Mouse (Mus musculus) 3134 (cell line): ENCODE results near the gene Sf3b3.
A peak's percentile ranks its signal among the peaks of the same experiment; 100 is the strongest.

Experiments
- DNase-seq: peaks from one replicate; pipeline ENCODE4 v3.0.0-alpha.2; 2011; ENCODE audit warnings: low spot score; ENCODE audit not compliant: insufficient read length; ENCODE audit errors: extremely low read depth

Gene Sf3b3

DNA sequence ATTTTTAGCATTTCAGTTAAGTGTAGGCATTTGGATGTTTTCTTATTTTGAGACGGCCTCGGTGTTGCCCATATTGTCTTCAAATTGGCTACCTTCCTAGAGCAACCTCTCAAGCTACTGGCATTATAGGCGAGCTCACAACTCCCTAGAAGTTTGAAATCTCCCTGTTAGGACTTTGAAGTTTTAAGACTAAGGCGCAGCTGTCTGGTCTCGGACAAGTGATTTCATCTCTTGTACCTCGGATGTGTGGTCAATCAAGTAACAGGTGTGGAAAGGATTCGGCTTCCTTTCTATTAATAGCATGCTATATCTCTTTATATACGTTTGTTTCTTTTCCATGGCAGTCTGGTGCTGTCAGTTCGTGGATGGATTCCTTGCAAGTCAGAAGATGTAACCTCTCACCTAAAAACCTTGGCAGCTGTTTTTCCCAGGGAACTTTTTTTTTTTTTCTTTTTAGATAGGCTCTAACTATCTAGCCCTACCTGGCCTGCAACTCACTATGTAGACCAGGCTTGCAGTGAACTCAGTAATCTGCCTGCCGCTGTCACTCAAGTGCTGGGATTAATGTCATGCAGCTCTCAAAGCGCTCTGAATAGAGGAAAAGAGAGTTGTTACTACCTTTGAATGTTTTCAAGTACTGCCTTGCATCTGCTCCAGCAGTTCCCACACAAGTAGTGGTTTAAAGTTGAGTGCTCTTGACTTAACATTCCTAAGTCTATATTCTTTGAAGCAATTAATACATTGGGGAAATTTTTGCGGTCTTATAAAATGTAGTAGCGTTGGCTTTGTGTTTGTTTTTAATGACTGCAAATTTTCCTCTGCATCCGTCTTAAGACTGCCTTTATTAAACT lies 1.3 kb upstream of the Sf3b3 start:
- no peak for DNase-seq

DNA sequence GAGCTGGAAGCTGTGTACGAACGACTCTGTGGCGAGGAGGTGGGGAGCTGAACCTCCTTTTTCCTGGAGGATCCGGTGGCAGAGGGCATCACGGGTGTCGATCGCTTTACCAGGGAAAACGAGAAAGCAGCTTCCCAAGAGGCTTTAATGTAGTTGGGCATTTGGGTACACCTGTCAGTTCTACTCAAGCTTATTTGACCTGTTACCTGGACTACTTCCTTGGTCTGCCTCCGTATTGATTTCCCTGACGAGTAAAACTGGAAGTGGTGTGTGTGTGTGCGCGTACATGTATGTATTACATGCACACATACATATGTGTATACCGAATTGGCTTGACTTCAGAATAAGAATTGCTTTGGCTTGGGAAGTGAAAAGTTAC lies 573 bp upstream of the Sf3b3 start:
- no peak for DNase-seq

DNA sequence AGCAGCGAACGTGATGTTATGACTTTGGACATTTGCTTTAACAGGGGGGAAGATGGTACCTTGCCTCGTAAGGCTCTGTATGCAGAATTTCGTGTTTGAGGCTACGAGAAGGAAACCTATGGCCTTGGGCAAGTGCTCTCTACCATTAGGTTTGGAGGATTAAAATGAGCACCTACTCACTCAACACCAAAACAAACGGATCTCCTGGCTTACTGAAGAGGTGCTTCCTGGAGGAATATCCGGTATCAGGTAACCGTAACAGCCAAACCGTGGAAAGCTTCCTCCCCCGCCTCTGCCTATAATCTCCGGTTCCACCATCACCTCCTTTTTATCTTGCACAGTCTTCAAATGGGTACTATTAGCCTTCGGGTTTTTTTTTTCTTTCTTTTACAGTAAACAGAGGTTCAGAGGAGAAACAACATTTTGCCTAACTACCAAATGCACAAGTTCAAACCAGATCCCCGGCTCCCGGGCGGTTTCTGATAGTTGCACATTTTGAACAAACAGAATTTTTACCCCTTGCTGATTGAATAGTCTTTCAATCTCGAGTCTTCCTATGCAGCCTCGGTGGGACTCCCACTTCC lies 674 bp downstream of the Sf3b3 start:
- no peak for DNase-seq

DNA sequence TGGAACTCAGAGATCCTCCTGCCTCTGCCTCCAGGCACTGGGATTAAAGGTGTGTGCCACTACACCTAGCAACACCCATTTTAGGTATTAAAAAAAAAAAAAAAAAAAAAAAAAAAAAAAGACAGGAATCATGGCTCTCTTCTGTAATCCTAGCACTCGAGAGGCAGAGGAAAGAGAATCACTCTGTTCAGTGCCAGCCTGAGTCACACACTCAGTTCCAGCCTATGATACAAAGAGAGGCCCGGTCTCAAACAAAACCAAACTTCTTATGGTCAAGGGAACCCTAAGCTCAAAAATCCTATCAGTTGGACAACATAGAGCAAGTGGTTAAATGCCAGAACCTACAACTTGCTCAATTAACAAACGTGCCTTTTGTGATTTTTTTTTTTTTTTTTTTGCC lies 1.6 kb downstream of the Sf3b3 start:
- DNase-seq = no peak

DNA sequence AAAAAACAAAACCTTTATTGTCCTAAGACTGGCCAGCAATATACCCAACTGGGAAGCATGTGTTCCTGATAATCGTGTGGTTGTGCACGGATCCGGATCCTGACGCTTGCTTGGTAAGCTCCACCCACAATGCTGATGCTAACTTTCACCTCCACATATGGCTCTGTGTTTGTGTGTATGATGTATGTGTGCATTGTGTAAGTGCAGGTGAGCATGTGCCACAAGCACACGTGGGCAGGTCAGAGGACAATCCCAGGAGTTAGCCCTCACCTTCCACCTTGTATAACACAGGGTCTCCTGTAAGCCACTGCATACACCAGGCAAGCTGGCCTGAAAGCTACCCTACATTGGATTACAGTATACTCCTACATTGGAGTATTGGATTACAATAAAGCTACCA lies 3.4 kb downstream of the Sf3b3 start:
- DNase-seq = no peak

DNA sequence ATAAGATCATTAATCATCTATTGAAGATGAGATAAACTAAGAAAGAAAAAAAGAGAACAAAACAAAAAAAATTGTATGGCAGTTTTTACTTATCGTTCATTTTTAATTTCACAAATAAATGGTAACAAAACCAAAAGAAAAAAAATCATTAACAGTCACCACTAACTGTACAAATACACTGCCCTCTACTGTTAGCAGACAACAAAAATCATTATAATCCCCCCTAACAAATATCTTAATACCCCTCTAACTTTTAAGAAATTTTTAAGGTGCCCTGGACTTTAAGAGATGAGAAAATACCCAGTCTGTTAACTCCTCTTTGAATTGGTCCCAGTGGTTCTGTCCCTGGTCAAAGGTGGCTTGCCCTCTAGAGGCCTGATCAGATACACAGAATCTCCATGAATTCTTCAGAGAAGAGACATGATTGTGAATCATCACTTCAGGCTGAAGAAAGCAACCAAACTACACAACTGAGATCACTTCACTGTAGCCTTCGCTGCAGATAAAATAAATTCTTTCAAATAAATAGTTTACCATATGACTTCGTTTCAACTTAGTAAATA lies 4.5 kb downstream of the Sf3b3 start:
- DNase-seq = no peak

DNA sequence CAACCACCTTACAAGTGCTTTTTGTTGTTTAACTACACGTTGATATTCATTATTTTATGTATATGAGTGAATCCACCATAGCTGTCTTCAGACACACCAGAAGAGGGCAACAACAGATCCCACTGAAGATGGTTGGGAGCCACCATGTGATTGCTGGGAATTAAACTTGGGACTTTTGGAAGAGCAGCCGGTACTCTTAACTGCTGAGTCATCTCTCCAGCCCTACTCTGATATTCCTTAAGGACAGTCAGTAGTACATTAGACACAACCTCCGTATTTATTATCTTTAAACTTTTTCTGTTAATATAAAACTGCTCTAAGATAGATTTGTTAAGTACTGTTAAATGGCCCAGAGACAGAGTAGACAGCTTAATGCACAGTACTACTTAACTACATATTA lies 14.6 kb downstream of the Sf3b3 start:
- no peak for DNase-seq

DNA sequence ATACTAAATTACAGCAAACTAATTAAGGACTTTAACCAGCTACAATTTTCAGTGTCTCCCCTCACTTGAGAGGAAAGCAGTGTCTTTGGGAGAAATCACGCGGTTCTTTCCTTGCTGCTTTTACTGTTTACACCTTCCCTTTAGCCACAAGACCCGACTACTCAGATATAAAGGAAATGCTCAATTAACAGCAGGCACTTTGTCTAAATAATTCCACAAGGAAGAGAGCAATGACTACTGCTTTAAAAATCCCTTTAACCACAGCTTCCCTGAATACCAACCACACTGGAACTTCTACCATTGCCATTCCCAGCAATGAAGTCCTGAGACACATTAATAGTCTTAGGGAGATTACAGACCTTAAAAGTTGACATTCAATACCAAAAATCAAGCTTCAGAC lies 18.1 kb downstream of the Sf3b3 start:
- peak; percentile 50 for DNase-seq

DNA sequence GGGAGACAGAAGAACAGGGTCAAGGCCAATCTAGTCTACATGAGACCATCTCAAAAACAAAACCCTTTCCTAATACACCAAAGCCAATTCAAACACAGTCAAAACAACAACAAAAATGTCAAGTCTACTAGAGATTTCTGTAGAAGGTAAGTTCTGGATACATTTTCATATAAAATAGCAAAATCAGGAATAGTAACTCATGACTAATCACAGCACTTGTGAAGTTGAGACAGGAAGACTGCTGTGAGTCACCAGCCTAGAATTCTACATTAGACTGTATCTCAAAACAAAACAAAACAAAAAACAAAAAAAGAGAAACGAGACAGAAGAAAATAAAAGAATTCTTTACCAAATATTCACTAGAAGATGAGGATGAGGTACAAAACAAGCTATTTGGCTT lies 21.7 kb downstream of the Sf3b3 start:
- DNase-seq = no peak

DNA sequence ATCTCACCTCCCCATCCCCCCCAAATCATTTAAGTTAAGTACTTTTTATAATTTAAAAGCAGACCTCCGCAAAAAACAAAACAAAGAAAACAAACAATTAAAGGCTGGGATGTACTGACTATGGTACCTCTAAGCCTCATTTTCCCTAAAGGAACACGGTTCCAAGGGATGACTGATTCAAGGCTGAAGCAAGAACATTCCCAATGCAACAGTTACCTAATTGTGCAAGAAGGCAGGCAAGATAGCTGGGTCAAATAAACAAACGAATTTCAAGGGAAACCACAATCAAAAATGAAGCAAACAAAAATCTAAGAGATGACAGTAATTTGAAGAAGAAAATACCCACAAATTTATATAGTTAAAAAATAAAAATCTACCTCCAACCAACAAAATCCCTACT lies 24.6 kb downstream of the Sf3b3 start:
- no peak for DNase-seq

DNA sequence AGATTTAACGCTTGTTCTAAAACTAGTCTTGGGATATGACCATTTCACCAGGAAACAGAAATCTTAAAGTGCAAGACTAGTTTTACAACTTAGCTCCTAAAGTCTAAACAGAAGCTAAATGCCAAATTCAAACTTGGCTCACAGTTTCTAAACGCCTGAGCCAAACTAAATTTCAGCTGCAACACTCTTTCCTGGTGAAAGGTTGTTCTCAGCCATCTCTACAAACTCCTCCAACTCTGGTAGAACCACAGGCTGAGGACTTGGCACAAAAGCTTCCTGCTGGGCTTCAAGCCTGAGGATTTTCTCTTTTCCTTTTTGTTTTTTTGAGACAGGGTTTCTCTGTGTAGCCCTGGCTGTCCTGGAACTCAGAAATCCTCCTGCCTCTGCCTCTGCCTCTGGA lies 26.3 kb downstream of the Sf3b3 start:
- no peak for DNase-seq

DNA sequence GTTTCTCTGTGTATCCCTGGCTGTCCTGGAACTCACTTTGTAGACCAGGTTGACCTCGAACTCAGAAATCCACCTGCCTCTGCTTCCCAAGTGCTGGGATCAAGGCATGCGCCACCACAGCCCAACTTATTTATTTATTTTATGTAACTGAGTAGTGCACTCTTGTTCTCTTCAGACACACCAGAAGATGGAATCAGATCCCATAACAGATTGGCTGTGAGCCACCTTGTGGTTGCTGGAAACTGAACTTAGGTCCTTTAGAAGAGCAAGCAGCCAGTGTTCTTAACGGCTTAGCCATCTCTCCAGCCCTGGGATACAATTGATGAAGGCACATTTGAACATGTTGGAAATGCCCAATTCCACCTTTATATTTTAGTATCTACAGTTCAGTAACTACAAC lies 28.0 kb downstream of the Sf3b3 start:
- DNase-seq = peak; percentile 70

DNA sequence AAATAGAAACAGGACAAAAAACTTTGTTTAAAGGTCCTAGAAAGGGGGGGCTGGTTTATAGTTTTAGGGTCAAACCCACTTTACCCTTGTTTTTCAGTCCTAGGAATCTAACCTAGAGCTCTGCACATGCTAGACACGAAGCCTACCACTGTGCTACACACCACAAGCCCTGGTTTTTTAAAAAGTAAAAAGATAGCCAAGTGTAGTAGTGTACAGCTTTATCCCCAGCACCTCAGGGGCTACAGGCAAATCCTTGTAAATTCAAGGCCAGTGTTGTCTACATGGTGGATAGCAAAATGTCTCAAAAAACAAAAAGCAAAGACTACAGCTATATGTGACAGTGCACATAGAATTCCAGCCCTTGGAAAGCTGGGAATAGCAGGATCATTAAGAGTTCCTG lies 29.6 kb downstream of the Sf3b3 start:
- no peak for DNase-seq

DNA sequence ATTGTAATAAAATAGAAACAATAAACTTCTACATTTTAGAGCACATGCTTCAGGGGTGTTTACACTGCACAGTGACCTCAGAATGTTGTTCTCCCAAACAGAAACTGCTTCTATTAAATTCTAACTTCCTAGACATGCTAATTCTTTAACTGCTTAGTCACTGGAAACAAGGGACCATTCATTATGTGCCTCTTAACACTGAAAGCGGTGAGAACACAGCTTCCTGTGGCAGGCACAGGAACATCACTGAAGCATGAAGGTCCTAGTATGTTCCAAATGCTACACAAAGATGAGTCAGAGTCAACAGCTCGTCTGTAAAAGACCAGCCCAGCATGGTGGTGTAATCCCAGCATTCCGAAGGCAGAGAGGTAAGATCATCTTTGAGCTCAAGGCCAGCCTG lies 31.3 kb downstream of the Sf3b3 start:
- DNase-seq = peak; percentile 68

DNA sequence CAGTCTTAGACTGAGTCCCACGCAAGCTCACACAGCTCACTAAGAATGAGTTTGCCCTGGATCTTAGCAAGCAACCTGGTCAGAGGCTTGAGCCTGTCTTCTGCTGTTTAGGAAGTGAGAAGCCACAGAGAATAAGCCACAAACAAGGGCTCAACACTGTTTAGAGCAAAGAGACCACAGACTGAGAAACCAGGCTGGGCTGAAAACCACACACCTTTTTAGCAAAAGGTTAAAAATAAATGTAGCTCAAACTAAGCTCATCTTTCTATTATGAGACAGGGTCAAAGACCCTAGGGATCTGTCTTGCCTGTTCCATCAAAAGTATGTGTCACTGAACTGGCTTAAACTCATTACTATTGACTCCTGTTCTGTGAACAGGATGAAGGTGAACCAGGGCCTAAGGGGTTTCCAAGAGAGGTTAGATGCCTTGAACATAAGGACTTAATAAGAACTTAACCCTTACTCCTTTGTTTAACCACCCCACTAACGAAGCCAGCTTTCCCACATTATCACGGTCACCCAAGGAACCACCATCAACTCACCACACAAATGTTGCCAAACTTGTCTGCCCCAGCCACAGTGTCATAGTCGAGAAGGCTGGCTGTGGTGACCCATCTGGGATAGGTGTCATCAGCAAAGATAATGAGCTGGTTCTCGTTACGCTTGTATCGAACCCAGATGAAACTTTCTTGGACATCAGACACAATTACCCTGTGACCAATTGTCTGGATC lies 33.3 kb downstream of the Sf3b3 start:
- DNase-seq = no peak

DNA sequence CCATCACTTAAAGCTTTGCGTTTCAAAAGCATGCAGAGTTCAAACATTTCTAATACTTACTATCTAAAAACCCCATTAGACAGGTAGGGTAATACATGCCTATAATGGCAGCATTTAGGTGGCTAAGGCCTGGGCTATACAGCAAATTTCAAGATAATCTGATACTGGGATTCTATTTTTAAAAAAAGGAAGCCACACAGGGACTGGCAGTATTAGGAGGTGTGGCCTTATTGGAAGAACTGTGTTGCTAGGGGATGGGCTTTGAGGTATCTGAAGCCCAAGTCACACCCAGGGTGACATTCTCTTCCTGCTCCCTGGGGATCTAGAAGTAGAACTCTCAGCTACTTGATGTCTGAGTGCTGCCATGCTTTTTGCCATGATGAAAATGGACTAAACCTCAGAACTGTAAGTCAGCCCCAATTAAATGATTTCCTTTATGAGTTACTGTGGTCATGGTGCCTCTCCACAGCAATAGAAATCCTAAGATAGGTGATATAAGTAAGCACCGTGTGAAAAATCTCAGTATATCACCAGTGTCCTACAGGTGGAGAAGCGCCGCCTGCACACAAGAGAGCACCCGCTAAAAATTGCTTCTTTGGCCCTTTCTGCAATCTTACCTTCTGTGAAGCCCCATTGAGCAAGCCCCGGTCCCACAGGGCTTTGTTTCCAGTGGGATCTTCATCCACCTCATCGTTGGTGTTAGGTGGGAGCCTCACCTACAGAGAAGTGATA lies 34.1 kb downstream of the Sf3b3 start:
- DNase-seq = no peak

DNA sequence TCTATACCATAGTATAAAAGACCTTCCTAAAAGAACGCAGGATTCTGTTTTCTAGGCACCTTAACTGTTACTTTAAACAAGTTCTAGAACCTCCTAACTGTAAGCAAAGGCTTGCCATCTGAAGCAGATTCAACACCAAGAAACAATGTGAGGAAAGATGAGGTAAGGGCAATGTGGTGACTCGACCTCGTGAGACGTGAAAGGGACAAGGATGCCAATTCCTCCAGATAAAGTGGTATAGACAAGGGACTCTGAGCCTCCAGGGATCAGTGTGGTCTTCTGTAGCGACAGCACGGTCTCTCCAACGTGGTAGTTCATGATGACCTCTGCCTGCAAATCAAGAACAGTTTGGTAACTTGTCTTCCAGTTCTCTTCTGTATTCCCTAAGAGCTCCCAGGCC lies 34.8 kb downstream of the Sf3b3 start:
- DNase-seq = no peak

DNA sequence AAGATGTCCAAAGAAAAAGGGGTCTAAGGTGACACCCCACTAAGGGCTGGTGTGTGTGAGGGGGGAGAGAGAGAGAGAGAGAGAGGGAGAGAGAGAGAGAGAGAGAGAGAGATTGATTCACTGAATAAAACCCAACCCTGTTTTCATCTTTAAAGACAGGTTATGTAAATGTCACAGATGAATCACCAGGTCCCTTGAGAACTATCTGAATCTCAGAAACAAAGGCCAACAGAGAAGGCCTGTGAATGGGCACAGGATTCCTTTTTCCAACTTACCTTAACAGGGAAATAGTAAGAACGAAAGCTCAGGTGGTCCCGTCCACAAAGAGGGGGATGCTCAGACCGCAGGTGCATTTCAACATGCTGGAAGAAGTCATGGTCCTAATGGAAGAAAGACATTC lies 35.5 kb downstream of the Sf3b3 start:
- DNase-seq = no peak

DNA sequence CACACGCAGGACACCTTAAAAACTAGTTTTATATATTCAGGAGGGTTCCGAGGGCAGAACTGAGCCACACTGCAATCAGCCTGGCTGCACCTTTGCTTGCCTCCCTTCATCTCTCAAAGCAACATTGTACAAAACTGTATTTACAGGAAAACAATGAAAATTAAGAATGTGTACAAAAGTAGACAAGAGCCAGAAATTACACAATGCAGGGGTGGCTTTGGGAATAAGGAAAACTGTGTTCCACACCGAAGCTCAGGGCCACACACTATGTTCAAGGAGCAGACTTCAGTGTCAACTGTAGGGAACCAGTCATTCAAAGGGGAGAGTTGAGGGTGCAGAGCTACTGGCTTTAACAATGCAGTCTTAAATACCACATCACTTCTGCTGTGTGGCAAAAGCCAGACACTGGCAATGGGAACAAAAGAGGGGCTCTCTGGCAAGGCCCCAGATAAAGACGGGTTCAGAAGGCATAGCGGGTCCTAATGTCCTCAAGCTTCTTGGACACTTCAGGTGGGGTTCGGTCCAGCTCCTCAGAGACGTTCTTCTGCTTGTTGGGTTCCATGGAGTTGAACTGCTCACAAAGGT lies 36.0 kb downstream of the Sf3b3 start:
- DNase-seq = no peak

DNA sequence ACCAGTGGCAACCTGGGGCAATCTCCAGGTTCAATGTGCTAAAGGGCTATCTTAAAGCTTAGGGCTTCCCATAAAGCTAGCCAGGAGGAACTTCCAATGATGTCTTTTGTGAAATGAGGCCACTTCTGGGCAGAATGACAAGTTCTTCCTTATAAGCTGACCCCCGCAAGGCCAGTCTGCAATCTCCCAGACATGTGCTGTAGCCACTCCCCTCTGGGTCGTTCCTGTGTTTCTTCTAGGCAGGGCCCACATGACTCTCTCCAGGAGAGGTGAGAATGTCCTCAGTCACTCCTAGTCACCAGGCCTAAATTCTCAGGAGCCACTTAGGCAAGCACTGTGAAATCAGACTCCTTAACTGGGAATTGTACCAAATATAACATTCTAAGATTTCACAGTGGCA lies 36.8 kb downstream of the Sf3b3 start:
- peak; percentile 66 for DNase-seq
